Mouse (Mus musculus) gastrocnemius, adult 2 months (tissue): ENCODE measurements around the gene Igsf3. TPM values are rescaled to one million over a fixed set of nuclear protein-coding genes. Genes with fewer than 3 reads are reported as not detected.

ENCODE experiments used
- DNase-seq: peaks from one replicate; pipeline ENCODE4 v3.0.0; 2022
- H3K27ac ChIP-seq: fragments of 200-600 bp; 2 replicates; pipeline ENCODE4 v1.8.1; 2022; ENCODE audit warnings: mild to moderate bottlenecking
- H3K4me3 ChIP-seq: fragments of 200-600 bp; 2 replicates; pipeline ENCODE4 v1.8.1; 2022; ENCODE audit warnings: mild to moderate bottlenecking, moderate library complexity
- CTCF ChIP-seq: fragments of 200-600 bp; IDR thresholded peaks from 2 replicates; pipeline ENCODE4 v1.8.1; 2022; ENCODE audit warnings: antibody characterized with exemption, mild to moderate bottlenecking, moderate library complexity
- intact Hi-C: fragments of 180-260 bp; cut with DNase I; formaldehyde crosslinking; loops from one replicate; pipeline ENCODE4 v1.15.1; 2025
- total RNA-seq, 2 experiments: library from RNA; stranded (reverse); gene quantifications; 2 replicates each; pipeline ENCODE4 v1.2.3; 2021

Gene Igsf3
- total RNA-seq, 2 experiments from 2014 or later = 3.0 to 3.2 TPM

DNA sequence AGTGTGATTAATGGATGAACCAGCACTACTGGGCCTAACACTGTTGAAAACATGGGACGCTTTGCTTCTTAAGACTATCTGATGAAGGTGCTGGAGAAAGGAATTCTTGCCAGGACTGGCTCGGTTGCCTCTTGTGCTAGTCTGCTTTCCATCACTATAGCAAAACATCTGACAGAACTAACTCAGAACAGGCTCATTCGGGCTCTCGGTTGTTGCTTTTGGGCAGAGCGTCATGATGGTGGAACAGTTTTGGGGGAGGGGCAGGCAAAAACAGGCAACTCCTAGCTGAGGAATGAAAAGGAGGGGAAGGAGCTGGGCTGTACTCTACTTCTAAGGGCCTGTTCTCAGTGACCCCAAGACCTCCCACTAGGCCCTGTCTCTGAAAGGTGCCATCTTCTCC is 4.8 kb downstream of the Igsf3 start:
- no peak for DNase-seq
- TF ChIP-seq CTCF = no peak
- intact Hi-C loops = loop anchor here (5.0 kb wide), 1 partner anchor 51 kb away; no protein-coding TSS in a partner anchor
- no peak overlapping the region for H3K4me3 ChIP-seq
- H3K27ac ChIP-seq = no peak overlapping the region

DNA sequence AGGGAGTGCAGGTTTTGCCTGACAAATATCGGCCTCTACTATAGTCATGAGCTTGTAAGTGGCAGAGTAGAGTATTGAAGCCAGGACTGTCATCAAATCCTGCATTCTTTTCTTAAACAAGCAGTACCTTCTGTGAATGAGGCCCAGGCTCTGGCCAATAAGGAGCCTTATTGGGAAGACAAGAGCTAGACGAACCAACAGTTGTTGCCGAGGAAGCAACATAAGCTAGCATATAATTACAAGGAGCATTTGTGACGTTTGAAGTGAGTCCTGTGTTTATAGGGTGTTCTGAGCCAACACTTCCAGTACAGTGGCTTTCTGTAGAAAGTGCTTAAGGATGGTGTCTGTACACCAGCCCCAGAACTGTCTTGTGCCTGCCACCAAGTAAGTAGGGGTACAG is 5.9 kb downstream of the Igsf3 start:
- DNase-seq = no peak
- TF ChIP-seq CTCF = no peak
- intact Hi-C loops = loop anchor here (5.0 kb wide), 1 partner anchor 50 kb away; no protein-coding TSS in a partner anchor
- no peak overlapping the region for H3K4me3 ChIP-seq
- H3K27ac ChIP-seq = no peak overlapping the region

DNA sequence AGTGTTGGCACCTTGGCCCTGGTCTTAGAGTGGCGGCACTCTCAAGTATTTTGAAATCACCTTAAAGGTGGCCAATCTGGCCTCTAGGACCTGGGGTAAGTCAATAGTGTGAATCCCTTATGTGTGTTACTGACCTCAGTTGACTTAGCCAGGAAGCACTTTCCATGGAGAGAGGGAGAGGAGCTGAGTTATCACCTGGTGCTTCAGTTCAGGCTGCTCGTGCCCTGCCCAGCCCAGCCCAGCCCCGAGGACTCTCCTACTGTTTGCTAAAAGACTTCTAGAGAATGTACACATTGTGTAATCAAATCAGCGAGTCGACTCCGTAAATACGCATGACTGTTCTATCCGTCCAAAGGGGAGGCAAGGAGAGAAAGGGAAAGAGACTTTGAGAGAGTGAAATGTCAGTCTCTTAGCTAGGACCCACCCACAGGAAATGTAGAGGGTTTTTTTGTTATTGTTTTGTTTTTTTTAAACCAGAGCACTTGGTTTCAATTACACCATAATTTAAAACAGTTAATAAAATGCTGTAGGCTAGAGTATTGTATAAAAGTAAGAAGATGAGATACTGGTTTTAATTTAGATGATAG is 9.6 kb downstream of the Igsf3 start:
- intact Hi-C loops = no loop called here
- no peak for DNase-seq
- Histone ChIP-seq H3K4me3 (peak overlapping the region; percentile 66), H3K27ac (no peak overlapping the region)
- TF ChIP-seq CTCF = no peak

DNA sequence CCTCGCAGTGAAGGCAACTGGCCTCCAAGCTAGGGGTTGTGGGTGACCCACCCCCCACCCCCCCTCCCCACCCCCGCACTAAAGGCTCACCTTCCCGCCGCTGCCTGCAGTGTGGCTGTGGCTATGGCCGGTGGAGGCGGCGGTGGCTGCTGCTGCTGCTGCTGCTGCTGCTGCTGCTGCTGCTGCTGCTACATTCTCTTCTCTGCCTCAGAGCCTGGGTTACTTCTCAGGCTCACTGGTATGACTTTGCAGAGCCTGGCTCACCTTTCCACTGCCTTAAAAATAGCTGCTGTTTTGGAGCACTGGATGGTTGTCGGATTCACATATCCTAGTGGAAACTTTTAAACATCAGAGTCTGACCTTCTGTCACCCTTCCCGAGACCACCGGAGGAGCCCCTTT is 11.0 kb downstream of the Igsf3 start:
- H3K27ac ChIP-seq = peak overlapping the region; percentile 79
- intact Hi-C loops = no loop called here
- peak overlapping the region; percentile 66 for H3K4me3 ChIP-seq
- peak; percentile 50 for DNase-seq
- TF ChIP-seq CTCF = no peak

DNA sequence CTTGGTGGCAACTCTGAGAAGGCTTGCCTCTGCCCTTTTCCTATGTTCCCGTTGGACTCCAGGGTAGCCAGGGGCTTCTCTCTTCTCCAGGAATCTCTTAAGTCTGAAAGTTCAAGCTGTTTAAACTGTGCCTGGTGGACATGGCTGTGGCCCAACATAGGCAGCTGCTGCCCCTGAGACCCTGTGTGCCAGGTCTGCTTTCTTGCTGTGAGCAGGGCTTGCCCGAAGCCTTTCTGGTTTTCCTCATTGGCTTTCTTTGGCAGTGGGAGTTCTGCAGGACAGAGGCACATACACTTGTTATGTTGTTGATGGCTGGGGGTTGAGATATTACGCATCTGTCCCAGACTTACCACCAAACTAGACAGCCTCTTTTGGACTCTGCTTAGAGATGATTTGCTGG is 12.7 kb downstream of the Igsf3 start:
- DNase-seq = peak; percentile 17
- TF ChIP-seq CTCF = no peak
- Histone ChIP-seq H3K4me3 (no peak overlapping the region), H3K27ac (peak overlapping the region; percentile 56; the same call in 1 of the 2 replicates)
- intact Hi-C loops = no loop called here

DNA sequence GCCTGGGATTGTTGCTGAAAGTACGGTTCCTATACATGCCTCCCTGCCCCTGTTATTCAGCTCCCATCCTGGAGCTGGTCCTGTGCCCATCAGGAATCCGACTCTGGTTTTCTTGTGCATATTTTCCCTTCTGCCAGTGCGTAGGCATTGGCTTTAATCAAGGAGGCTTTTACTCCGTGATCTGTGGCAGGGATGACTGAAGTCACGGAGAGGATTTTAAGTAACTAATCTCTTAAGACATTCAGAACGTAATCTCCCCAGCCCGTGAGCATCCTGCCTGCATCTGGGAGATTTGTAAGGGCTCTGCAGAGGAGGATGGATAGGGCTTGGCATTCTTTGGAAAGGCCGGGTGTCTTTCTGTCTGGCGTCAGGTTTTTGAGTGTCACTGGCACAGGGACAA is 13.6 kb downstream of the Igsf3 start:
- TF ChIP-seq CTCF = no peak
- Histone ChIP-seq H3K4me3 (no peak overlapping the region), H3K27ac (peak overlapping the region; percentile 56)
- DNase-seq = no peak
- intact Hi-C loops = no loop called here

DNA sequence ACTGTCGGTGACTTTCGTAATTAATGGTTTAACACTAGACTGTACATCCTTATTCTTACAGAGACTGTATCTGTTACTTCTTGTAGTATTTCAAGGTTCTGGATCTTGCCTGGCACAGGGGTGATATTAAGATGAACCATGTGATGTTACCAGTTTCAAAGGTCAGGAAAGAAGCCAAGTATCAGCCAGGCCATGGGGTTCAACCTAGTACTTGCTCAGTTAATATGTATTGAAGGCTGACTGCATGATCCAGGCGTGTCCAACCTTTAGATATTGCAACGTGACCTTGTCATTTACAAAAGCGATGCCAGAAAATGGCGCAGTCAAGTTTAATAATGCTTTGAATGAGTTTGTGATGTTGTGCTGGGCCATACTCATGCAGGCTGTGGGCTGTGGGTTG is 15.1 kb downstream of the Igsf3 start:
- TF ChIP-seq CTCF = no peak
- DNase-seq = no peak
- Histone ChIP-seq H3K27ac (peak overlapping the region; percentile 84), H3K4me3 (no peak overlapping the region)
- intact Hi-C loops = no loop called here

DNA sequence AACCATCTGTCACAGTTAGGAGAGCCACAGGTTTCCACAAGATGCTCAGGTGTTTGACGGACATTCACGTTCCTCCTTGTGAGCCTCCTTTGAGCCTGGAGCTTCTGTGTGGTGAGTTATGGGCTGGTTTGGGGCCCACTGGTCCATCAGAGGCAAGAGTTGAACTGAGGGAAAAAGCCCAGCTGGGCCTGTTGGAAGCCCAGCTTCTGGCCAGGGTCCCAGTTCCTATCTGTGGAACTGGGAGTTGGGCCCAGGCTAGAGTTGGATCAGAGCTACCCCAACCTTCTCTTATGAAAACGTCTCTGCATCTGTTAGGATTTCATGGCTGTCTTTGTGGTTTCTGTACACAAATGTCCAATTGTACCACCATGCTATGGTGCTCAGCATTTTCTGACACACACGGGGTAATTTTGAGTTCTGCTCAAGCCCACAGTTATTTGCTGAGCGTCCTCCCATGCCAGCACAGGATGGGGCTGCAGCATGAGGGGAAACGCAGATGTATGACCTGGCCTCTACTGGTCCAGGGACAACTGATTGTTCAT is 16.3 kb downstream of the Igsf3 start:
- peak overlapping the region; percentile 66 for H3K4me3 ChIP-seq
- intact Hi-C loops = no loop called here
- DNase-seq = peak; percentile 75
- H3K27ac ChIP-seq = peak overlapping the region; percentile 84
- no peak for TF ChIP-seq CTCF

DNA sequence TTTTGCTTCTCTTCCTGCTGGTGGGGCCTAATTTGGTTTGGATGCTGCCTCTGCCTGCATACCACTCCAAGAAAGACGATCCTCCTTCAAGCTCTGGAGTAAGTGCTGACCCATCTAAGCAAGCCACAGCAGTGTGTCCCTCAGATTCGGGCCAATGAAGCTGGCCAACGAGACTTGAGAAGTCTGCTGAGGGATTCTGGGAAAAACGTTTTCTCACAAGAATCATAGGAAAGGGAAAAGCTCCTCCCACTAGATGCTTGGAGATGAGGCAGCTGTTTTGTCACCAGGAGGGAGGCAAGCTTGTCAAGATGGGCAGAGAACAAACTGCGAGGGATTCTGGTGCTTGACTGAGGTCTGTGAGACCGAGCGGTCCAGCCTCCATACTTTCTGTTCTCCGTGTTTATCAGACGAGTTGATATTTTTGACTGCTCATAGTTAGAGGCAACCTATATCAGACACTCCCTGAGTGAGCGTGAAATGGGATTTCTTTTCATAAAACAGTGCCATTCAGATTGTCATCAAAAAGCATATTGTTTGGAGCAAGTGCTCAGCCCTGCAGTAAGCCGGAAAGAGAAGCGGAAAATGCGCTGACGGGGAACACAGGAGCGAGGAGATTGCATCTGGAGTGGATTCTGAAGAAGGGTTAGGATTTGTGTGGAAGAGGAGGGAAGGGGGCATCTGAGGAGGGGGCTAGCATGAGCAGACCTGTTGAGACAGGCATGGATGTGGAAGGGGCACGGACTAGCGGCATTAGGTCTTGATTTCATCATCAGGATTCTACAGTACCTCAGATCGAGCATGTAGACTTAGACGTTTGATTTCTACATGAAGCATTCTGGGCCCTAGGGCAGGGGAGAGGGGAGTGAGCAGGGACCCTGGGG is 17.0 kb downstream of the Igsf3 start:
- Histone ChIP-seq H3K4me3 (peak overlapping the region; percentile 66), H3K27ac (peak overlapping the region; percentile 84)
- intact Hi-C loops = no loop called here
- TF ChIP-seq CTCF = no peak
- peak; percentile 79 for DNase-seq

DNA sequence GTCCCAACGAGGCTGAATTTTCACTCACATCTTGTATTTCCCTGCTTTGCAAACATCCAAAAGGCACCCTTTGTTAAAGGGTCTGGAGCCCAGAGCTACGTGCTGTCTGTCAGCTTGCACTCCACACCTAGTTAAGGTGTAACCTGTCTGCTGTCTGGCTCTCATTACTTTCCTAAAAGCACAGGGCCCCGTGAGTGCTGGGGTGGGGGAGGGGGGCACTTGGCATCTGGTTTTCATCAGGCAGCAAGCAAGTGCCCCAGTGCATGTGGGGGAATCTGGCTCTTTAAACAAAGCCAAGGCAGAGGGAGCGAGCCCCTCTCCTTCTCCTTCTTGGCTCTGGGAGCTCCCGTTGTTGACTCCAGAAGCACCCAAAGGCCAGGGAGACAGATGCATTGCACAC is 18.5 kb downstream of the Igsf3 start:
- H3K27ac ChIP-seq = peak overlapping the region; percentile 84
- intact Hi-C loops = no loop called here
- no peak overlapping the region for H3K4me3 ChIP-seq
- DNase-seq = no peak
- no peak for TF ChIP-seq CTCF

DNA sequence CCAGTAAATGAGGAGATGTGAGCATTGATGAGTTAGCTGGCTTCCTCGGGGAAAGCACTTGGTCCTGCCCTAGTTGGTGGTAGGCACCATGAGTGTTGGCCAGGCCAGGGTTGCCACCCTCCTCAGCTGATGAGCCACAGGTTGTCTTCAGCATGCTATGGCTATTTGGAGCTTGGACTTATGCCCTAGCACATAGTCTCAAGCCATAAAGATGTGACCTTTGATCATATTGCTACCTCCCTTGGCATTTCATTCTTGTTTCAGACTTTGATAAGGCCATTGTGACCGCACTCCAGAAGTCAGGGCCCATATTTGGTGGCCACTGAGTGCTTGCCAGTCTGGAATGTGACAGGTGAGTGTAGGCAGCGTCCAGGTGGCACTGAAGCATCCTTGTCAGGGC is 19.2 kb downstream of the Igsf3 start:
- DNase-seq = no peak
- intact Hi-C loops = no loop called here
- H3K27ac ChIP-seq = peak overlapping the region; percentile 84; the same call in 1 of the 2 replicates
- H3K4me3 ChIP-seq = no peak overlapping the region
- TF ChIP-seq CTCF = no peak

DNA sequence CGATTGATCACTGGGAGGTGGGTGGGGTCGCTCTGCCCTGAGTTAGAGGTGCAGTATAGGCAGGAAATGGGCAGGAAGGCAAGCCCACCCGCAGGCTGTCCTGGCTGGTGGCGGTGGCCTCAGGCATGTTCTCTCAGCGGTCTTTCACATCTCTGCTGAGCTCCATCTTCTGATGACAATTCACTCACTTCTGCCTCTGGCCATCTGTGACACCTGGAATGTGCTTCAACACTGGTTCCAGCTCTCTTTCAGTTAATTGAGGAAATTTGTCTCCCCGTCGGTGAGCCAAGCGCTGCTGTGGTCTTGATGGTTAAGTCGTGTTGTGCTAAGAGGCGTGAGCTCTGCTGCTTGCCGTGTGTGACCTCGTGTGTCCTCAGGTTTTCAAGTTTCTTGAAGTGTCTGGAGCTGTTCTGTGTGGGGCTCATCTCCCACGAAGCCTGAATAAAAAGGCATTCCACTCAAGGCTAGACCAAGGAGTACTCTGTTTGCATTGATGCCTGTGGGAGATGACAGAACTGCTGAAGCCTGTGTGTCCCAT is 19.9 kb downstream of the Igsf3 start:
- DNase-seq = no peak
- H3K27ac ChIP-seq = no peak overlapping the region
- TF ChIP-seq CTCF = no peak
- H3K4me3 ChIP-seq = no peak overlapping the region
- intact Hi-C loops = no loop called here

DNA sequence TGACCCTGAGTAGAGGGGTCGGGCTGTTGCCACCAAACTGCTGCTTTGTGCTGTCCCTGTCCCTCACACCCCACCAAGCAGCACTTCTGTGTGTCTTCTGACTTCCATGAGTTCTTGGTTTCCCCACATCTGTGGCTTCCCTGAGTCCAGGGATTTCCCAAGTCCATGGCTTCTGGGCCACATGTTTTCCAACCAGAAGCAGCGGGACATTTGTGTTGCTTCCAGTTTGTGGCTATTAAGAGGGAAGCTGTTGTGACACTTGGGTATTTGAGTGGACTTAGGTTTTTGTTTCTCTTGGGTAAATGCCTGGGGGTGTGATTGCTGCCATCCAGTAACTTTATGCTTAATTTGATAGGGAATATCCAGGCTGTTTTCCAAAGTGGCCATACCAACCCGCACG is 20.5 kb downstream of the Igsf3 start:
- no peak for DNase-seq
- peak overlapping the region; percentile 74 for H3K27ac ChIP-seq
- intact Hi-C loops = no loop called here

More for the DNA sequence above, 20.5 kb downstream of the Igsf3 start:
- no peak for TF ChIP-seq CTCF
- H3K4me3 ChIP-seq = no peak overlapping the region
